Mouse (Mus musculus) CH12.LX (cell line): ENCODE data around the gene 2210408I21Rik. TPM values are rescaled to one million over a fixed set of nuclear protein-coding genes. Genes with fewer than 3 reads are reported as not detected.

Experiments used
- DNase-seq: peaks from one replicate; pipeline ENCODE4 v3.0.0-alpha.2; 2013; ENCODE audit errors: extremely low read depth
- H3K27ac ChIP-seq: 2 replicates; pipeline ENCODE4 v1.5.1; 2012; ENCODE audit warnings: low read depth, mild to moderate bottlenecking, control low read depth, moderate library complexity; ENCODE audit not compliant: insufficient read depth
- H3K27me3 ChIP-seq: replicated peaks from 2 replicates; pipeline ENCODE3; 2012; ENCODE audit warnings: inconsistent platforms
- H3K36me3 ChIP-seq, 2 experiments: replicated peaks in 1 of 2; 2 replicates each; pipeline versions ENCODE3 to v1.6.1; 2012; ENCODE audit warnings: inconsistent platforms in 1 of 2, low read length in 1 of 2, mild to moderate bottlenecking in 1 of 2, mixed read lengths in 1 of 2, moderate library complexity in 1 of 2; ENCODE audit not compliant: control insufficient read depth in 1 of 2, insufficient read depth in 1 of 2
- H3K4me1 ChIP-seq, 2 experiments: 2 replicates each; pipeline ENCODE4 v1.6.1; 2012; ENCODE audit warnings: inconsistent platforms in 1 of 2, moderate library complexity in 1 of 2; ENCODE audit not compliant: insufficient read depth in 2 of 2, control insufficient read depth in 1 of 2
- H3K4me2 ChIP-seq: 2 replicates; pipeline ENCODE4 v1.6.1; 2012; ENCODE audit warnings: low read depth, mild to moderate bottlenecking, control low read depth; ENCODE audit not compliant: poor library complexity, insufficient read depth, severe bottlenecking
- H3K4me3 ChIP-seq, 3 experiments: fragments of 150-350 bp in 1 of 3; sonication (generic) in 1 of 3; replicated peaks in 1 of 3; 2 replicates each; pipeline versions ENCODE3 to v1.5.1; 2011 to 2012; ENCODE audit warnings: low read depth in 2 of 3, low read length in 2 of 3, mild to moderate bottlenecking in 2 of 3, moderate library complexity in 2 of 3, control low read depth in 1 of 3, improper control_type of control experiment in 1 of 3, inconsistent platforms in 1 of 3, mixed read lengths in 1 of 3; ENCODE audit not compliant: poor library complexity in 1 of 3
- H3K79me2 ChIP-seq: replicated peaks from 2 replicates; pipeline ENCODE4 v1.6.1; 2012; ENCODE audit warnings: mild to moderate bottlenecking, moderate library complexity; ENCODE audit not compliant: control insufficient read depth, poor library complexity, insufficient read depth, severe bottlenecking; ENCODE audit errors: extremely low read depth
- H3K9ac ChIP-seq: 2 replicates; pipeline ENCODE4 v1.6.1; 2012; ENCODE audit warnings: low read depth, mild to moderate bottlenecking, control low read depth, moderate library complexity; ENCODE audit not compliant: insufficient read depth
- H3K9me3 ChIP-seq: replicated peaks from 2 replicates; pipeline ENCODE3; 2012; ENCODE audit warnings: low read length, inconsistent platforms, mixed read lengths
- BHLHE40 ChIP-seq: IDR thresholded peaks from 2 replicates; pipeline ENCODE4 v1.6.1; 2011; ENCODE audit warnings: mild to moderate bottlenecking, low read depth, low read length, improper control_type of control experiment
- CHD1 ChIP-seq: IDR thresholded peaks from 2 replicates; pipeline ENCODE4 v1.6.1; 2012; ENCODE audit warnings: low read depth, low read length, improper control_type of control experiment, inconsistent platforms
- CTCF ChIP-seq, 2 experiments: IDR thresholded peaks in 1 of 2; conservative IDR thresholded peaks in 1 of 2; 2 replicates each; pipeline ENCODE4 v1.5.1; 2011 to 2012; ENCODE audit warnings: low read depth in 2 of 2, low read length in 2 of 2, improper control_type of control experiment in 1 of 2, inconsistent platforms in 1 of 2, mild to moderate bottlenecking in 1 of 2, moderate library complexity in 1 of 2
- E2F4 ChIP-seq: IDR thresholded peaks from 2 replicates; pipeline ENCODE4 v1.6.1; 2011; ENCODE audit warnings: low read depth, low read length, improper control_type of control experiment; ENCODE audit not compliant: insufficient replicate concordance
- ETS1 ChIP-seq: conservative IDR thresholded peaks from 2 replicates; pipeline ENCODE4 v1.6.1; 2012; ENCODE audit warnings: low read depth, mild to moderate bottlenecking, inconsistent platforms, low read length, improper control_type of control experiment, moderate library complexity
- GABPA ChIP-seq: IDR thresholded peaks from 2 replicates; pipeline ENCODE4 v1.6.1; 2012; ENCODE audit warnings: low read depth, low read length, improper control_type of control experiment, inconsistent platforms; ENCODE audit not compliant: insufficient replicate concordance
- IRF4 ChIP-seq: IDR thresholded peaks from 2 replicates; pipeline ENCODE4 v1.6.1; 2014; ENCODE audit warnings: low read depth, mild to moderate bottlenecking, inconsistent platforms, low read length, improper control_type of control experiment
- JUND ChIP-seq: conservative IDR thresholded peaks from 2 replicates; pipeline ENCODE4 v1.6.1; 2011; ENCODE audit warnings: low read depth, low read length, improper control_type of control experiment
- KAT2A ChIP-seq: IDR thresholded peaks from 2 replicates; pipeline ENCODE4 v1.6.1; 2012; ENCODE audit warnings: low read length, improper control_type of control experiment, inconsistent platforms; ENCODE audit not compliant: insufficient replicate concordance
- MAFK ChIP-seq: IDR thresholded peaks from 2 replicates; pipeline ENCODE4 v1.6.1; 2011; ENCODE audit warnings: low read length, improper control_type of control experiment; ENCODE audit not compliant: insufficient replicate concordance
- MAX ChIP-seq: IDR thresholded peaks from 2 replicates; pipeline ENCODE4 v1.6.1; 2011; ENCODE audit warnings: low read length, improper control_type of control experiment
- NELFE ChIP-seq: IDR thresholded peaks from 2 replicates; pipeline ENCODE4 v1.6.1; 2011; ENCODE audit warnings: low read depth, low read length, improper control_type of control experiment
- PAX5 ChIP-seq: IDR thresholded peaks from 2 replicates; pipeline ENCODE4 v1.6.1; 2012; ENCODE audit warnings: low read length, inconsistent platforms, mixed read lengths
- POLR2A ChIP-seq: IDR thresholded peaks from 2 replicates; pipeline ENCODE4 v1.6.1; 2011; ENCODE audit warnings: low read depth, mild to moderate bottlenecking, improper control_type of control experiment, low read length
- POLR2AphosphoS2 ChIP-seq: IDR thresholded peaks from 2 replicates; pipeline ENCODE4 v1.6.1; 2011; ENCODE audit warnings: low read depth, low read length, improper control_type of control experiment
- RCOR1 ChIP-seq: conservative IDR thresholded peaks from 2 replicates; pipeline ENCODE4 v1.6.1; 2012; ENCODE audit warnings: low read depth, mild to moderate bottlenecking, inconsistent platforms, low read length, improper control_type of control experiment
- TBP ChIP-seq: conservative IDR thresholded peaks from 2 replicates; pipeline ENCODE4 v1.6.1; 2011; ENCODE audit warnings: low read depth, low read length, improper control_type of control experiment
- TCF12 ChIP-seq: IDR thresholded peaks from 2 replicates; pipeline ENCODE4 v1.6.1; 2014; ENCODE audit warnings: low read depth, mild to moderate bottlenecking, inconsistent platforms, low read length, improper control_type of control experiment
- UBTF ChIP-seq: IDR thresholded peaks from 2 replicates; pipeline ENCODE4 v1.6.1; 2012; ENCODE audit warnings: low read depth, mild to moderate bottlenecking, inconsistent platforms, low read length, improper control_type of control experiment, moderate library complexity
- USF1 ChIP-seq: IDR thresholded peaks from 2 replicates; pipeline ENCODE4 v1.6.1; 2014; ENCODE audit warnings: low read depth, mild to moderate bottlenecking, inconsistent platforms, low read length, improper control_type of control experiment
- ZNF384 ChIP-seq: IDR thresholded peaks from 2 replicates; pipeline ENCODE4 v1.6.1; 2012; ENCODE audit warnings: low read depth, low read length, improper control_type of control experiment, inconsistent platforms
- dilution Hi-C: fragments of 300-500 bp; cut with MboI; formaldehyde crosslinking; loops from 2 replicates; pipeline ENCODE4 v1.14.3; 2020; ENCODE audit warnings: low sequenced_read_pairs; ENCODE audit not compliant: extremely low pct_unique_long_range_greater_than_20kb, extremely low pct_ligation_motif_present
- in situ Hi-C: fragments of 300-500 bp; cut with MboI; formaldehyde crosslinking; loops from 3 replicates; pipeline ENCODE4 v1.14.3; 2019; ENCODE audit warnings: low sequenced_read_pairs, low pct_ligation_motif_present, low pct_unique_long_range_greater_than_20kb, mixed read lengths
- polyA plus RNA-seq: library from polyadenylated mRNA; unstranded; fragments of >175 nt; gene quantifications from 2 replicates; pipeline ENCODE4 v1.2.1, GENCODE M21; 2012; ENCODE audit warnings: low read depth; ENCODE audit not compliant: insufficient read length
- total RNA-seq, 2 experiments: library from RNA; depleted of rRNA; stranded (reverse); fragments of 300-350 nt in 1 of 2; fragments of >200 nt in 1 of 2; gene quantifications; 2 replicates each; pipeline ENCODE4 v1.2.3; 2012 to 2014

The 2210408I21Rik gene
- total and polyA plus RNA-seq, 3 experiments, result 5.6 to 14.7 (median 7.7) TPM

DNA sequence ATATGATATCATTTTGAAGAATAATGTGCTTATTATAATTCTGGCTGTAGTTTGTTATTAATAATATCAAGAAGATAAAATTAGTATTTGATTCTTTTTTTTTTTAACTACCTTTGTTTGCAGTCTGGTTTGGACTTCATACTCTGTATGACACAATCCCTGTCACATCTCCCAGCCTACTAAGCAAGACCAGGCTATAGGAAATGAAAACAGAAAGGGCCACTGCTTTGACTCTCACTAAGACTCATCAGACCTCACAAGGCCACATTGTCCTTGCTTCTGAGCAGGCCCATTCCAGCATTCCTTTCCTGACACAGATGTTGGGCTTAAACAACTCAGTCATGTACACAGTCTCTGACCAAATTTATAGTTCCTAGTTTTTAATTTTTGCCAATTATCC is 42.6 kb downstream of the 2210408I21Rik start:
- Histone ChIP-seq H3K4me2 (no peak overlapping the region), H3K27me3 (no peaks in the 10 kb centered on the region), H3K4me3 (no peak overlapping the region), H3K9me3 (no peaks in the 10 kb centered on the region), H3K79me2 (no peaks in the 10 kb centered on the region), H3K4me1 (peaks cover 0 to 5% of the 10 kb centered on the region in 2 experiments; a peak in 1 of 4 replicates), H3K9ac (no peak overlapping the region), H3K36me3 (peaks cover 0 to 19% of the 10 kb centered on the region in 2 experiments), H3K27ac (no peak overlapping the region)
- DNase-seq, result no peak
- in situ Hi-C loops, result no loop called here
- TF ChIP-seq TBP (no peak), POLR2AphosphoS2 (no peak), CHD1 (no peak), UBTF (no peak), JUND (no peak), PAX5 (no peak), BHLHE40 (no peak), CTCF (conservative IDR thresholded peaks at IDR 0.05 in 1 of 2, IDR thresholded peaks at IDR 0.05 in 1 of 2; ENCODE audit: low read depth in 2 of 2, low read length in 2 of 2) (no peak), ZNF384 (no peak)
- dilution Hi-C loops, result no loop called here

DNA sequence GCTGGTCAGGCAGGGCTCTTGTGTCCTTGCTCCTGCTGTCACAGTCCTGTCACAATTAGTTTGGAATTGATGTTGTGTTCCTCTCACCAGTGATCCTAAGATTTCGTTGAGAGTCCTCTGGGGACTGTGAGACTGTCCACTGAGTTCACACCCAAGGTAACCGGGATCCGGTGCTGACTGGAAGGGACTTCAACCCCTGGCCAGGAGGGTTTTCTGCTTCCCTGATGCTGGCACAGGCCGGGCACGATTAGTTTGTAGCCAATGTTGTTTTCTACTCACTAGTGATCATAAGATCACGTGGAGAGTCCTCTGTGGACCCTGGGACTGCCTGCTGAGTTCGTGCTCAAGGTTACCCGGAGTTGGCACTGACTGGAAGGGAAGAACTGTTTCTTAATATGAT is 55.3 kb downstream of the 2210408I21Rik start:
- dilution Hi-C loops (no loop called here), in situ Hi-C loops (no loop called here)
- Histone ChIP-seq H3K36me3 (peaks cover 0 to 18% of the 10 kb centered on the region in 2 experiments), H3K27ac (no peak overlapping the region), H3K9me3 (no peaks in the 10 kb centered on the region), H3K27me3 (no peaks in the 10 kb centered on the region), H3K4me2 (no peak overlapping the region), H3K79me2 (no peaks in the 10 kb centered on the region), H3K4me3 (no peak overlapping the region), H3K9ac (no peak overlapping the region), H3K4me1 (no peaks in the 10 kb centered on the region)
- no peak for TF ChIP-seq MAFK
- TF ChIP-seq PAX5, result no peak
- TF ChIP-seq CTCF (conservative IDR thresholded peaks at IDR 0.05 in 1 of 2, IDR thresholded peaks at IDR 0.05 in 1 of 2; ENCODE audit: low read depth in 2 of 2, low read length in 2 of 2), result no peak
- no peak for TF ChIP-seq TCF12
- no peak for TF ChIP-seq UBTF
- TF ChIP-seq NELFE, result no peak
- TF ChIP-seq MAX, result no peak
- no peak for TF ChIP-seq ETS1
- no peak for TF ChIP-seq POLR2A
- TF ChIP-seq KAT2A, result no peak
- TF ChIP-seq RCOR1, result no peak
- no peak for TF ChIP-seq GABPA
- no peak for TF ChIP-seq USF1
- no peak for TF ChIP-seq E2F4
- TF ChIP-seq BHLHE40, result no peak
- no peak for TF ChIP-seq IRF4
- DNase-seq, result no peak
